Mouse (Mus musculus) ES-E14 (cell line): ENCODE results near the gene Ccm2. TPM values are rescaled to one million over a fixed set of nuclear protein-coding genes. Genes with fewer than 3 reads are reported as not detected.
A peak's percentile ranks its signal among the peaks of the same experiment; 100 is the strongest.
"Not testable (repeated sequence)": the region's sequence is repeated elsewhere in the genome, so short reads cannot be mapped to it uniquely, and the experiment has no call there.

Source experiments
- DNase-seq: peaks from one replicate; pipeline ENCODE4 v3.0.0-alpha.2; 2013; ENCODE audit warnings: low read depth, low spot score
- H3K27ac ChIP-seq: 2 replicates; pipeline ENCODE4 v1.5.1; 2012; ENCODE audit warnings: low read depth, mild to moderate bottlenecking, low read length, moderate library complexity, mixed read lengths; ENCODE audit not compliant: poor library complexity, insufficient read depth, severe bottlenecking
- H3K36me3 ChIP-seq: 2 replicates; pipeline ENCODE4 v1.6.1; 2012; ENCODE audit warnings: mild to moderate bottlenecking, low read length, moderate library complexity, mixed read lengths; ENCODE audit not compliant: control insufficient read depth, poor library complexity, insufficient read depth, severe bottlenecking
- H3K4me1 ChIP-seq, 2 experiments: fragments of 150-350 bp in 1 of 2; sonication (generic) in 1 of 2; 2 replicates each; pipeline ENCODE4 v1.6.1; 2012; ENCODE audit warnings: low read length in 2 of 2, mild to moderate bottlenecking in 1 of 2, mixed read lengths in 1 of 2; ENCODE audit not compliant: control insufficient read depth in 2 of 2, insufficient read depth in 2 of 2, poor library complexity in 1 of 2
- H3K4me3 ChIP-seq, 2 experiments: fragments of 150-350 bp in 1 of 2; sonication (generic) in 1 of 2; 2 replicates each; pipeline ENCODE4 v1.5.1; 2012; ENCODE audit warnings: low read length in 2 of 2, low read depth in 1 of 2, mild to moderate bottlenecking in 1 of 2, mixed read lengths in 1 of 2; ENCODE audit not compliant: insufficient read depth in 1 of 2, poor library complexity in 1 of 2, severe bottlenecking in 1 of 2
- H3K9ac ChIP-seq: 2 replicates; pipeline ENCODE4 v1.6.1; 2012; ENCODE audit warnings: low read depth, mild to moderate bottlenecking, low read length, mixed read lengths; ENCODE audit not compliant: poor library complexity, insufficient read depth, severe bottlenecking
- H3K9me3 ChIP-seq: fragments of 150-350 bp; sonication (generic); 2 replicates; pipeline ENCODE4 v1.6.1; 2012; ENCODE audit warnings: low read depth, mild to moderate bottlenecking, low read length; ENCODE audit not compliant: control insufficient read depth, insufficient read depth
- CHD2 ChIP-seq: IDR thresholded peaks from 2 replicates; pipeline ENCODE4 v1.6.1; 2014; ENCODE audit warnings: mild to moderate bottlenecking, low read depth, low read length, inconsistent platforms
- HCFC1 ChIP-seq: IDR thresholded peaks from 2 replicates; pipeline ENCODE4 v1.6.1; 2012; ENCODE audit warnings: low read length, inconsistent platforms, borderline replicate concordance; ENCODE audit not compliant: insufficient read depth
- MAFK ChIP-seq: IDR thresholded peaks from 2 replicates; pipeline ENCODE4 v1.6.1; 2014; ENCODE audit warnings: mild to moderate bottlenecking, low read depth, low read length, inconsistent platforms; ENCODE audit not compliant: insufficient read depth
- ZC3H11A ChIP-seq: IDR thresholded peaks from 2 replicates; pipeline ENCODE4 v1.6.1; 2012; ENCODE audit warnings: low read depth, mild to moderate bottlenecking, inconsistent platforms, low read length, borderline replicate concordance
- ZNF384 ChIP-seq: IDR thresholded peaks from 2 replicates; pipeline ENCODE4 v1.6.1; 2012; ENCODE audit warnings: low read depth, low read length, inconsistent platforms
- in situ Hi-C, 2 experiments: fragments of 600-800 bp; cut with MboI; formaldehyde crosslinking; loops; one replicate each; pipeline ENCODE4 v1.15.1; 2025; ENCODE audit warnings: low sequenced_read_pairs in 2 of 2, inconsistent platforms in 1 of 2; ENCODE audit not compliant: unreplicated experiment in 2 of 2
- total RNA-seq: library from RNA; depleted of rRNA; stranded (reverse); fragments of 300-350 nt; gene quantifications from 2 replicates; pipeline ENCODE4 v1.2.3, GENCODE M21; 2012

Gene Ccm2
- total RNA-seq, 1 experiment = 36.7 TPM

DNA sequence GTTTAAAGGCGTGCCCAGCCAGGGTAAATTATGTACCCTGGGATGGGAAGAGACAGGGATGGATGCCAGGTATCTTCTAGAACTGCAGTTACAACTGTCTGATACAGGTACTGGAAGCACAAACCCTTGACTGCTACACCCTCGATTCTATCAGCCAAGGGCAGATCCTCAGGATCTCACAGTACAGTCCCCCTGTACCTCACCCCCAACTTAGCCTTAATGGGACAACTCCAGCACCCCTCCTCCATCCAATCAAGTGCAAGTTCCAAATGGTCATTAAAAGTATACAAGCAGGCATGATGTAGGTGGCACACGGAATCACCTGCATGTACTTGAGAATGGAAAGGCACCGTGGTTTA lies 21.8 kb upstream of the Ccm2 start:
- peaks cover 33% of the 10 kb centered on the region for H3K36me3 ChIP-seq
- TF ChIP-seq ZNF384 = no peak
- TF ChIP-seq CHD2 = no peak
- no peak for TF ChIP-seq ZC3H11A
- TF ChIP-seq MAFK = no peak
- no peak for TF ChIP-seq HCFC1
- H3K4me3 ChIP-seq = 0 out of 4 replicates have a peak overlapping the region, but pooled peaks of 1 of the 2 experiments have one; percentile 5
- no peak for DNase-seq
- peak overlapping the region; percentile 49; the same call in 1 of the 2 replicates for H3K27ac ChIP-seq
- no peaks in the 10 kb centered on the region for H3K9me3 ChIP-seq
- in situ Hi-C loops = no loop called here
- H3K9ac ChIP-seq = 0 out of 2 replicates have a peak overlapping the region, but pooled peaks have one; percentile 4
- H3K4me1 ChIP-seq = peaks cover 0 to 10% of the 10 kb centered on the region in 2 experiments; a peak in 3 of 4 replicates

DNA sequence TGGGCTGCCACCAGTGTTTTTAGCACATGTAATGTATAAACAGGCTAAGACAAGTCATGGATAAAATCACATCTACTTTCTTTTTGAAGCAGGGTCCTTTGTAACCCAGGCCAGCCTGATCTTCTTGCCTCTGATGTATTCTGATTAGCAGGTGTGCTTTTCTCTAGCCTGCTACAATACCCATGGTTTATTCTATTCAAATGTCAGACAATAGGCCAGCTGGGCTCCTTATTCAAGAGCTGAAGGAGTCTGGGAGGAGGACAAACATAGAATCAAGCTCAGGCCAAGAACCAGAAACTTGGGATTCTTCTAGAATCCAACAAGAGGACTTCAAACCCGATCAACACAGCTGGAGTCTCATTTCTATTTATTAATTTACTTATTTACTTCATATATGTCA lies 21.4 kb upstream of the Ccm2 start:
- Histone ChIP-seq H3K36me3 (peaks cover 33% of the 10 kb centered on the region), H3K27ac (peak overlapping the region; percentile 49; the same call in 1 of the 2 replicates), H3K9ac (0 out of 2 replicates have a peak overlapping the region, but pooled peaks have one; percentile 4), H3K4me3 (0 out of 4 replicates have a peak overlapping the region, but pooled peaks of 1 of the 2 experiments have one; percentile 5), H3K9me3 (no peaks in the 10 kb centered on the region), H3K4me1 (peaks cover 0 to 10% of the 10 kb centered on the region in 2 experiments; a peak in 3 of 4 replicates)
- no peak for TF ChIP-seq ZNF384
- no peak for TF ChIP-seq HCFC1
- no peak for TF ChIP-seq CHD2
- TF ChIP-seq MAFK = no peak
- TF ChIP-seq ZC3H11A = no peak
- no peak for DNase-seq
- in situ Hi-C loops = no loop called here

DNA sequence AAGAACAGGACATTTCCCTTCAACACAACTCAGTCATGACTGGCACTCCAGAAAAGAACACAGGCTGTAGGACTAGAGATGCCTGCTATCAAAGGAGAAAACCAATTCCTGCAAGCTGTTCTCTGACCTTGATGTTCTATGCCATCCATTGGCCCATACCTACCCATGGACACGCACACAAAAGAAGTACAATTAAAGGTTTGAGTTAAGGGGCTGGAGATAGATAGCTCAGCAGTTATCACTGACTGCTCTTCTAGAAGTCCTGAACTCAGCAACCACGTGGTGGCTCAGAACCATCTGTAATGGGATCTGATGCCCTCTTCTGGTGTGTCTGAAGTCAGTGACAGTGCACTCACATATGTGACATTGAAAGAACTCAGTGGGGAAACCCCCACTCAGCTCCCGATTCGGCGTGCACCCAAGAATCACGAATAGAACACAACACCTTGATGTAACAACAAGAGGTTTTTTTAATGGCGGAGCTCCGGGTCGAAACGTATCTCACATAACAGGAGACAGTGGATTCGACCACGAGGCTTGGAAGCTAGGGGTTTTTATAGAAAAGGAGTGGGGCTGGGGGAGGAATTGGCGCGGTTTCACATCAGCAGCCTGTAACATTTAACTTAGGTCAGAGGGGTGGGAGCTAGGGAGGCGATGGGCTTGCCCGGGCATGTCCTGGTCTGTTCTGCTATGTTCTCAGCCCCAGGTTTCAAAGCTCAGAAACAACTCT lies 20.0 kb upstream of the Ccm2 start:
- Histone ChIP-seq H3K9ac (peak overlapping the region; percentile 92), H3K27ac (peak overlapping the region; percentile 87)
- in situ Hi-C loops = not testable (repeated sequence)

GRCm38 (mm10) chr11:6527256-6528185 lies 19.2 kb upstream of the Ccm2 start:
- TF ChIP-seq ZNF384 (no peak), ZC3H11A (no peak), HCFC1 (no peak), CHD2 (no peak), MAFK (no peak)
- no peak for DNase-seq
- in situ Hi-C loops = no loop called here
- H3K4me3 ChIP-seq = peak overlapping the region; percentile 84 to 91
- peak overlapping the region; percentile 87 for H3K27ac ChIP-seq
- peak overlapping the region; percentile 92 for H3K9ac ChIP-seq
- H3K36me3 ChIP-seq = peaks cover 33% of the 10 kb centered on the region
- no peaks in the 10 kb centered on the region for H3K9me3 ChIP-seq
- H3K4me1 ChIP-seq = peaks cover 0 to 4% of the 10 kb centered on the region in 2 experiments; a peak in 2 of 4 replicates

More for the DNA sequence above, 20.0 kb upstream of the Ccm2 start:
- DNase-seq, H3K4me1 ChIP-seq, H3K9me3 ChIP-seq: not testable (repeated sequence)
- Histone ChIP-seq H3K36me3 (peaks cover 33% of the 10 kb centered on the region), H3K4me3 (peak overlapping the region; percentile 84 to 91)
